Mouse (Mus musculus): Measurements from ENCODE around the gene Gm37240. TPM values are rescaled to one million over a fixed set of nuclear protein-coding genes. Genes with fewer than 3 reads are reported as not detected.

The Gm37240 gene
- polyA plus RNA-seq, 1 experiment from 2014 or later: 1.1 TPM

GRCm38 (mm10) chr3:84693886-84694285 is 1193.4 kb downstream of the Gm37240 start:
- H3K36me3 ChIP-seq (ENCODE audit: control insufficient read depth, insufficient read depth, low read length): no peaks in the 10 kb centered on the region
- 71% methylated on average over 10 of the region's 10 CpGs for WGBS
- no peak overlapping the region for H3K9ac ChIP-seq (ENCODE audit: low read length)
- no peaks in the 10 kb centered on the region for H3K9me3 ChIP-seq (replicated peaks; ENCODE audit: control insufficient read depth, low read length)
- no peak for DNase-seq (ENCODE audit: low spot score)
- no peak overlapping the region for H3K27ac ChIP-seq (ENCODE audit: low read depth, low read length)
- no peak overlapping the region for H3K4me3 ChIP-seq (ENCODE audit: low read depth, low read length)
- H3K4me2 ChIP-seq (ENCODE audit: low read length): no peak overlapping the region
- no peak for ATAC-seq
- no peaks in the 10 kb centered on the region for H3K27me3 ChIP-seq (replicated peaks; ENCODE audit: control insufficient read depth, insufficient read depth, low read length)
- peaks cover 13% of the 10 kb centered on the region; the same call in 1 of the 2 replicates for H3K4me1 ChIP-seq (ENCODE audit: control insufficient read depth, insufficient read depth, low read length)

- no peak overlapping the region for H3K27ac ChIP-seq (ENCODE audit: low read depth, low read length)
- no peak overlapping the region for H3K4me2 ChIP-seq (ENCODE audit: low read length)
- WGBS: 59% methylated on average over 4 of the region's 4 CpGs
- H3K4me1 ChIP-seq (ENCODE audit: control insufficient read depth, insufficient read depth, low read length): peaks cover 13% of the 10 kb centered on the region; the same call in 1 of the 2 replicates
- no peaks in the 10 kb centered on the region for H3K9me3 ChIP-seq (replicated peaks; ENCODE audit: control insufficient read depth, low read length)
- H3K27me3 ChIP-seq (replicated peaks; ENCODE audit: control insufficient read depth, insufficient read depth, low read length): no peaks in the 10 kb centered on the region
- 0 out of 2 replicates have a peak, but pooled peaks have one; percentile 10 for ATAC-seq
- no peak overlapping the region for H3K4me3 ChIP-seq (ENCODE audit: low read depth, low read length)
- DNase-seq (ENCODE audit: low spot score): peak; percentile 86
- no peaks in the 10 kb centered on the region for H3K36me3 ChIP-seq (ENCODE audit: control insufficient read depth, insufficient read depth, low read length)
- no peak overlapping the region for H3K9ac ChIP-seq (ENCODE audit: low read length)
Observed at GRCm38 (mm10) chr3:84692647-84693199, 1194.6 kb downstream of the Gm37240 start.

GRCm38 (mm10) chr3:84690091-84690771 is 1197.1 kb downstream of the Gm37240 start:
- 73% methylated on average over 7 of the region's 7 CpGs for WGBS
- DNase-seq (ENCODE audit: low spot score): no peak
- Histone ChIP-seq H3K9me3 (replicated peaks; ENCODE audit: control insufficient read depth, low read length) (no peaks in the 10 kb centered on the region), H3K9ac (ENCODE audit: low read length) (no peak overlapping the region), H3K27ac (ENCODE audit: low read depth, low read length) (no peak overlapping the region), H3K27me3 (replicated peaks; ENCODE audit: control insufficient read depth, insufficient read depth, low read length) (no peaks in the 10 kb centered on the region), H3K4me1 (ENCODE audit: control insufficient read depth, insufficient read depth, low read length) (no peaks in the 10 kb centered on the region), H3K4me2 (ENCODE audit: low read length) (no peak overlapping the region), H3K4me3 (ENCODE audit: low read depth, low read length) (no peak overlapping the region), H3K36me3 (ENCODE audit: control insufficient read depth, insufficient read depth, low read length) (no peaks in the 10 kb centered on the region)
- ATAC-seq: no peak

GRCm38 (mm10) chr3:84689656-84690055 is 1197.7 kb downstream of the Gm37240 start:
- no peak for ATAC-seq

GRCm38 (mm10) chr3:84688176-84688575 is 1199.1 kb downstream of the Gm37240 start:
- no peak for ATAC-seq
- Histone ChIP-seq H3K27ac (ENCODE audit: low read depth, low read length) (no peak overlapping the region), H3K9me3 (replicated peaks; ENCODE audit: control insufficient read depth, low read length) (no peaks in the 10 kb centered on the region), H3K27me3 (replicated peaks; ENCODE audit: control insufficient read depth, insufficient read depth, low read length) (no peaks in the 10 kb centered on the region), H3K36me3 (ENCODE audit: control insufficient read depth, insufficient read depth, low read length) (no peaks in the 10 kb centered on the region), H3K4me2 (ENCODE audit: low read length) (no peak overlapping the region), H3K4me3 (ENCODE audit: low read depth, low read length) (no peak overlapping the region), H3K9ac (ENCODE audit: low read length) (no peak overlapping the region), H3K4me1 (ENCODE audit: control insufficient read depth, insufficient read depth, low read length) (no peaks in the 10 kb centered on the region)
- DNase-seq (ENCODE audit: low spot score): no peak
- WGBS: 78% methylated on average over 5 of the region's 5 CpGs

More at GRCm38 (mm10) chr3:84689656-84690055, 1197.7 kb downstream of the Gm37240 start:
- no peak overlapping the region for H3K4me2 ChIP-seq (ENCODE audit: low read length)
- H3K27me3 ChIP-seq (replicated peaks; ENCODE audit: control insufficient read depth, insufficient read depth, low read length): no peaks in the 10 kb centered on the region
- H3K36me3 ChIP-seq (ENCODE audit: control insufficient read depth, insufficient read depth, low read length): no peaks in the 10 kb centered on the region
- no peaks in the 10 kb centered on the region for H3K4me1 ChIP-seq (ENCODE audit: control insufficient read depth, insufficient read depth, low read length)
- no peak overlapping the region for H3K4me3 ChIP-seq (ENCODE audit: low read depth, low read length)
- no peak overlapping the region for H3K9ac ChIP-seq (ENCODE audit: low read length)
- WGBS: 64% methylated on average over 2 of the region's 2 CpGs
- H3K27ac ChIP-seq (ENCODE audit: low read depth, low read length): no peak overlapping the region
- H3K9me3 ChIP-seq (replicated peaks; ENCODE audit: control insufficient read depth, low read length): no peaks in the 10 kb centered on the region
- DNase-seq (ENCODE audit: low spot score): no peak

GRCm38 (mm10) chr3:84687488-84687846 is 1199.9 kb downstream of the Gm37240 start:
- Histone ChIP-seq H3K9me3 (replicated peaks; ENCODE audit: control insufficient read depth, low read length) (no peaks in the 10 kb centered on the region), H3K4me2 (ENCODE audit: low read length) (no peak overlapping the region), H3K4me3 (ENCODE audit: low read depth, low read length) (no peak overlapping the region), H3K9ac (ENCODE audit: low read length) (no peak overlapping the region), H3K4me1 (ENCODE audit: control insufficient read depth, insufficient read depth, low read length) (no peaks in the 10 kb centered on the region), H3K36me3 (ENCODE audit: control insufficient read depth, insufficient read depth, low read length) (no peaks in the 10 kb centered on the region), H3K27ac (ENCODE audit: low read depth, low read length) (no peak overlapping the region), H3K27me3 (replicated peaks; ENCODE audit: control insufficient read depth, insufficient read depth, low read length) (no peaks in the 10 kb centered on the region)
- no peak for ATAC-seq
- WGBS: 55% methylated on average over 2 of the region's 2 CpGs
- no peak for DNase-seq (ENCODE audit: low spot score)

- Histone ChIP-seq H3K9me3 (replicated peaks; ENCODE audit: control insufficient read depth, low read length) (no peaks in the 10 kb centered on the region), H3K4me1 (ENCODE audit: control insufficient read depth, insufficient read depth, low read length) (no peaks in the 10 kb centered on the region), H3K4me2 (ENCODE audit: low read length) (no peak overlapping the region), H3K27me3 (replicated peaks; ENCODE audit: control insufficient read depth, insufficient read depth, low read length) (no peaks in the 10 kb centered on the region), H3K36me3 (ENCODE audit: control insufficient read depth, insufficient read depth, low read length) (no peaks in the 10 kb centered on the region), H3K4me3 (ENCODE audit: low read depth, low read length) (no peak overlapping the region), H3K27ac (ENCODE audit: low read depth, low read length) (no peak overlapping the region), H3K9ac (ENCODE audit: low read length) (no peak overlapping the region)
- no peak for ATAC-seq
- DNase-seq (ENCODE audit: low spot score): no peak
- WGBS: 72% methylated on average over 7 of the region's 7 CpGs
Observed at GRCm38 (mm10) chr3:84686799-84687487, 1200.4 kb downstream of the Gm37240 start.

GRCm38 (mm10) chr3:84686294-84686672 is 1201.0 kb downstream of the Gm37240 start:
- no peak for DNase-seq (ENCODE audit: low spot score)
- no peak for ATAC-seq
- Histone ChIP-seq H3K4me3 (ENCODE audit: low read depth, low read length) (no peak overlapping the region), H3K4me2 (ENCODE audit: low read length) (no peak overlapping the region), H3K36me3 (ENCODE audit: control insufficient read depth, insufficient read depth, low read length) (no peaks in the 10 kb centered on the region), H3K27me3 (replicated peaks; ENCODE audit: control insufficient read depth, insufficient read depth, low read length) (no peaks in the 10 kb centered on the region), H3K9ac (ENCODE audit: low read length) (no peak overlapping the region), H3K9me3 (replicated peaks; ENCODE audit: control insufficient read depth, low read length) (no peaks in the 10 kb centered on the region), H3K4me1 (ENCODE audit: control insufficient read depth, insufficient read depth, low read length) (no peaks in the 10 kb centered on the region), H3K27ac (ENCODE audit: low read depth, low read length) (no peak overlapping the region)
- WGBS: 97% methylated on average over 2 of the region's 2 CpGs
